Mouse (Mus musculus): ENCODE measurements around the gene Nubp1. TPM values are rescaled to one million over a fixed set of nuclear protein-coding genes. Genes with fewer than 3 reads are reported as not detected.

Gene Nubp1
- polyA plus RNA-seq, 1 experiment, result not detected

DNA sequence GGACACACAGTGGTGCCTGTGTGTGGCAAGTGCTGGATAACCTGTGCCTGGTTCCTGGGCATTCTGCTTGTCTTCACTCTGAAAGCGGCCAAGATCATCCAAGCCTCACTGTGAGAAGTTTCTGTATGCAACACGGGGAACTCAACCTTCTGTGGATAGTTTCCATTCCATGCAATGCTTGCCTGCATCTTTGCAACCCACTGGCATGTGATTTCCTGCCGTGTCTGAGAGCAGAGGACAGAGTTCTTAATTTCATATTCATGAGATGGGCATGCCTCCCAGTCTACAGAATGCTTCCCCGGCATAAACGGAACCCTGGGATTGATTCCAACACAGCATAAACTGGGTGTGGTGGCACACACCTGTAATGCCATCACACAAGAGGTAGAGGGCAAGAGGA lies 26.3 kb downstream of the Nubp1 start:
- TF ChIP-seq CTCF (IDR thresholded peaks at IDR 0.05; ENCODE audit: insufficient read depth, low read depth, low read length), result no peak
- no peak for TF ChIP-seq POLR2A (IDR thresholded peaks at IDR 0.05; ENCODE audit: insufficient read depth, low read depth, low read length)
- WGBS, result 57% methylated on average over 5 of the region's 5 CpGs
- H3K27ac ChIP-seq (ENCODE audit: insufficient read depth, low read depth, low read length), result no peak overlapping the region
- no peaks in the 10 kb centered on the region for H3K4me1 ChIP-seq (ENCODE audit: control insufficient read depth, insufficient read depth, low read length)
- H3K4me3 ChIP-seq (ENCODE audit: insufficient read depth, low read depth, low read length), result no peak overlapping the region

DNA sequence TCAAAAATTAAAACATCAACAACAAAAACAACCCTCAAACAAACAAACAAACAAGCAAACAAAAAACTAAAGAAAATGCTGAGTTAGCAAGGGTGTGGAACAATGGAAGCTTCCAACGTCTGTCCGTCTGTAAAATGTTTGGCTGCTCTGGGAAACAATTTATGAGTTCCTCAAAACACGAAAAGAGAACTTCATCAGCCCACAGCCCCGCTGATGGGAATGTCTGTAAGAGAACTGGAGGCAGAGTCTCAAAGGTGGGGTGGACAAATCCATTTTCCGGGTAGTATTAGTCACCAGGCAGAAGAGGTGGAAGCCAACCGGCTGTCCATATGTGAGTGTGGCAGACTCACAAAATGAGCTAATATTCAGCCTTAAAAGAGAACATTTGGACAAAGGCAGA lies 29.6 kb downstream of the Nubp1 start:
- TF ChIP-seq POLR2A (IDR thresholded peaks at IDR 0.05; ENCODE audit: insufficient read depth, low read depth, low read length), result no peak
- TF ChIP-seq CTCF (IDR thresholded peaks at IDR 0.05; ENCODE audit: insufficient read depth, low read depth, low read length), result no peak
- Histone ChIP-seq H3K4me1 (ENCODE audit: control insufficient read depth, insufficient read depth, low read length) (peaks cover 6% of the 10 kb centered on the region; the same call in 1 of the 2 replicates), H3K27ac (ENCODE audit: insufficient read depth, low read depth, low read length) (no peak overlapping the region), H3K4me3 (ENCODE audit: insufficient read depth, low read depth, low read length) (no peak overlapping the region)
- 86% methylated on average over 6 of the region's 6 CpGs for WGBS

DNA sequence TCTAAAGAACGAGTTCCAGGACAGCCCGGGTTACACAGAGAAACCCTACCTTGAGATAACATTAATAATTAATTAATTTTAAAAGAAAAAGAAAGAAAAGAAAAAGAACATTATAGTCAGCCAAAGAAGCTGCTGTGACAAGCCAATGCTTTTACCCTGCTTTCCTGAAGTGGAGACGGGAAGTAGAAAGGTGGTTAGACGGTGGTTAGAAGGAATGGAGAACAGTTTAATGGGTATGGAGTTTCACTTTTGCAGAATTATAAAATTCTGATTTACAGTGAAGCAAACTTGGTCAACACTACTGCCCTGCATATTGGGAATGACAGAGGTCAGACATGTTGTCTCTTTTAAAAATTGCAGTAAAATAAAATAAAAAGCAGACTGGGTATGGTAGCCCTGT lies 30.0 kb downstream of the Nubp1 start:
- no peak for TF ChIP-seq POLR2A (IDR thresholded peaks at IDR 0.05; ENCODE audit: insufficient read depth, low read depth, low read length)
- no peak for TF ChIP-seq CTCF (IDR thresholded peaks at IDR 0.05; ENCODE audit: insufficient read depth, low read depth, low read length)
- H3K4me3 ChIP-seq (ENCODE audit: insufficient read depth, low read depth, low read length), result no peak overlapping the region
- H3K27ac ChIP-seq (ENCODE audit: insufficient read depth, low read depth, low read length), result no peak overlapping the region
- 93% methylated on average over 4 of the region's 4 CpGs for WGBS
- peaks cover 7% of the 10 kb centered on the region; the same call in 1 of the 2 replicates for H3K4me1 ChIP-seq (ENCODE audit: control insufficient read depth, insufficient read depth, low read length)

DNA sequence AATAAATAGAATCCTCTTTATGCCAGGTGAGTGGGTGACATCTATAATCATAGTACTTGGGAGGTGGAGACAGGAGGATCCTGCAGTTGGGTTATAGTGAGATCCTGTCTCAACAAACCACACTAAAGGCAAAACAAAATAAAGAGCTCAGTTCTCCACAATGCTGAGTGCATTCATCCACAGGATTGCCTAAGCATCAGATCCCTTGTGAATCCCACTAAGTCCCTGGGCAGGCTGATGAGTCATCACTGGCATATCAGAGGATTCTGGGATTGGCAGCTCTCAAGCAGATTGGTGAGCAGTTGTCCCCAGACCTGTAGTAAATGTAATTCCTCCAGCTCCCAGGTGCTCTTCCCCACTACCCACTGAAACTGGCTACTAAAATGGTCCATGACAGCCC lies 32.0 kb downstream of the Nubp1 start:
- Histone ChIP-seq H3K27ac (ENCODE audit: insufficient read depth, low read depth, low read length) (no peak overlapping the region), H3K4me3 (ENCODE audit: insufficient read depth, low read depth, low read length) (no peak overlapping the region), H3K4me1 (ENCODE audit: control insufficient read depth, insufficient read depth, low read length) (peaks cover 12% of the 10 kb centered on the region)
- TF ChIP-seq POLR2A (IDR thresholded peaks at IDR 0.05; ENCODE audit: insufficient read depth, low read depth, low read length), result no peak
- TF ChIP-seq CTCF (IDR thresholded peaks at IDR 0.05; ENCODE audit: insufficient read depth, low read depth, low read length), result no peak

DNA sequence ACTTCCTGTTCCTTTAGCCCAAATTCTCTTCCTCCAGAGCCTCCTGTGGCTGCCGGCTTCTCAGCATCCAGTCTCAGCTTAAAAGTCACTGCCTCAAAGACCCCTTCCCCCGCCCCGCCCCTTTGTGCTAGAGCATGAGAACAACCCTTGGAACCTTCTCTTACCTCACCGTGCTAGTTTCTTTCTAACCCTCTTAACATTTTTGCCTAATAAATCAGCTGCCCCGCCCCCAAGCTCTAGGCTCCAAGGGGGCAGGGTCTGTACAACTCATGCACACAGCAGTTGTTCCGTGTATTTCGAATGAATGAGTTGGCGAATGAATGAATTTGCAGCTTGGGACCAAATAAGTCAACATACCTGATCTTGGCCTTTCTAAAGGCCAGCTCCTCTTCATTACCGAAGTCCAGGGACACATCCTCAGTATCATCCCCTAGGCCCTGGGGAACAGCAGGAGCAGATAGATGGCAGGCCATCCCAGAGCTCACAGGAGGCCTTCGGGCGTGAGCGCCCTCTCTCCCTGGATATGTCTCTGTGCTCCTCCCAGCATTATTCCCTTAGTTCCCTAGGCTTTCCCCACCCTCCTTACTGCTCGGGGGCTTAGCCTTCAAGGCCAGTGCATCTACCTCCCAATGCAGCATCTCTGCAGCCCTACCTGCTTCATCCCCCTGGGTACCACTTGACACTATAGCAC lies 35.0 kb downstream of the Nubp1 start:
- no peak for TF ChIP-seq CTCF (IDR thresholded peaks at IDR 0.05; ENCODE audit: insufficient read depth, low read depth, low read length)
- TF ChIP-seq POLR2A (IDR thresholded peaks at IDR 0.05; ENCODE audit: insufficient read depth, low read depth, low read length), result no peak
- Histone ChIP-seq H3K27ac (ENCODE audit: insufficient read depth, low read depth, low read length) (0 out of 2 replicates have a peak overlapping the region, but pooled peaks have one; percentile 9), H3K4me1 (ENCODE audit: control insufficient read depth, insufficient read depth, low read length) (peaks cover 12% of the 10 kb centered on the region), H3K4me3 (ENCODE audit: insufficient read depth, low read depth, low read length) (peak overlapping the region; percentile 59)
- WGBS, result 8% methylated on average over 13 of the region's 13 CpGs

DNA sequence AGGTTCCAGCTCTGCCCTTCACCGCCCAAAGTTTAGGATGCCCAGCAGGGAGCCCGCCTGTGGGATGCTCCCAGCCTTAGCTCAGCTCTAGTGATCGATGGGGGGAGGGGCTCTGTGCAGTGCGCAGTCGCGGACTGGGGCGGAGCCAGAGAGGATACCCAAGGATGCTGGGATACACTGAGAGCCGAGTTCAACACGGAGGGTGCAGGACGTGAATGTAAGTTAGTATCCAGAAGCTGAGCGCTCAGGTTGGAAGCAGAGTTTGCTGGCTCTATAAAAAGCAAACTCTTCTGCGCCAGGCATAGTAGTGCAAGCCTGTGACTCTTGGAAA lies 35.5 kb downstream of the Nubp1 start, which contains the start of gene Tvp23a:
Gene Tvp23a, minus strand, starts transcription at position 99 of the 331 bp plus-strand sequence.
- TF ChIP-seq POLR2A (IDR thresholded peaks at IDR 0.05; ENCODE audit: insufficient read depth, low read depth, low read length) (peak; percentile 58), CTCF (IDR thresholded peaks at IDR 0.05; ENCODE audit: insufficient read depth, low read depth, low read length) (no peak)
- peak within 1 kb of the TSS; percentile 59 for H3K4me3 ChIP-seq (ENCODE audit: insufficient read depth, low read depth, low read length)
- H3K27ac ChIP-seq (ENCODE audit: insufficient read depth, low read depth, low read length), result peak within 1 kb of the TSS; percentile 32
- H3K4me1 ChIP-seq (ENCODE audit: control insufficient read depth, insufficient read depth, low read length), result peaks cover 12% of the 10 kb centered on the region
- WGBS, result 1% methylated on average over 12 of the region's 12 CpGs

DNA sequence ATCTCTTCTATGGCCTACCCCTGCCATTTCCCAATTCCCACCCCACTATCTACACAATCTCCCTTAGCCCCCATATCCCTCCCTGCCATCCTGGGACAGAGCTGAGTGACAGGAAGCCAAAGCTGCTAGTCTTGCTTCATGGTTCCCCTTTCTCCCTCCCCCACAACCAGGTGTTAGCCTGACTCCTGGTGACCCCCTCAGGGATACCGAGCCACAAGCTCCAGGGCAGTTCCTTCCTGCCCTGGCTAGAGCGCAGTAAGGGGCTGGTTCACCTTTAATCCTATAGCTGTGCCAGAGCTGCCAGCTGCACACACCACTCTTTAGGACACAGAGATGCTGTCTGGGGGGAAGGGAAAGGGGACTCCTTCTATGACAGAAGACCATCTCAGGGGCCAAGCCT lies 36.0 kb downstream of the Nubp1 start:
- Histone ChIP-seq H3K4me1 (ENCODE audit: control insufficient read depth, insufficient read depth, low read length) (peaks cover 16% of the 10 kb centered on the region), H3K4me3 (ENCODE audit: insufficient read depth, low read depth, low read length) (peak overlapping the region; percentile 59), H3K27ac (ENCODE audit: insufficient read depth, low read depth, low read length) (peak overlapping the region; percentile 32)
- TF ChIP-seq POLR2A (IDR thresholded peaks at IDR 0.05; ENCODE audit: insufficient read depth, low read depth, low read length) (no peak), CTCF (IDR thresholded peaks at IDR 0.05; ENCODE audit: insufficient read depth, low read depth, low read length) (no peak)
- WGBS, result 68% methylated on average over 2 of the region's 2 CpGs

DNA sequence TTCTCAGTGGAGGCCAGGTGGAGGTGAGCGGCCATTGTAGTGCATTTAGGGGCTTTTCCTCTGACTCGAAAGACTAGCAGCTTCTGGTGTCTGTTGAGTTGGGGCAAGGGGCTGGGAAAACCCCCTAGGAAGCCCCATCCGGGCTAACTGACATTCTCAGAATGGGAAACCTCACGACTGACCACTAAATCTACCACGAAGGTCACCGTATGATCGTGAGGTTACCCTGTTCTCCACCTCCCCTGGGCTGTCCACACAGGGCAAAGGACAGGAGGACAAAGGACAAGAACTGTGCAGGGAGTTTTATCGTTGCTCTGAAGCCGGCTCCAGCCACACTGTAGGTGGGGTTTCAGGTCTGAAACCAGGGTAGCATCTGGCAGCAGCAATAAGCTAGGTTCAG lies 37.2 kb downstream of the Nubp1 start:
- Histone ChIP-seq H3K4me3 (ENCODE audit: insufficient read depth, low read depth, low read length) (no peak overlapping the region), H3K4me1 (ENCODE audit: control insufficient read depth, insufficient read depth, low read length) (peaks cover 16% of the 10 kb centered on the region), H3K27ac (ENCODE audit: insufficient read depth, low read depth, low read length) (no peak overlapping the region)
- 84% methylated on average over 9 of the region's 9 CpGs for WGBS
- TF ChIP-seq CTCF (IDR thresholded peaks at IDR 0.05; ENCODE audit: insufficient read depth, low read depth, low read length) (no peak), POLR2A (IDR thresholded peaks at IDR 0.05; ENCODE audit: insufficient read depth, low read depth, low read length) (no peak)

DNA sequence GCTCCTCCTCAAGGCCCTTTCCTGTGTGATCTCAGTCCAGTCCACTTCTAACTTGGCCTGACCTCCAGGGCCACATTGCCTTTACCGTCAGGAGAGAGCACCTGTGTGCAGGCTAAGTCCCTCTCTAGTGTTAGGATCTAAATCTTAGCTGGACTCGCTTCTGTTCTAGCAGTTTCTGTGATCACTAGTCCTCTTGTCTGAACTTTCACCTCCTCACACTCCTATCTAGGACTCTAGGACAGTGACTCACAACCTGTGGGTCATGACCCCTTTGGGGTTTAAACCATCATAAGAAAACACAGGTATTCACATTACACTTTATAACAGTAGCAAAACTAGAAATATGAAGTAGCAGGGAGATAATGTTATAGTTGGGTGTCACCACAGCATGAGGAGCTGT lies 40.2 kb downstream of the Nubp1 start:
- WGBS, result 86% methylated on average over 2 of the region's 2 CpGs
- no peak overlapping the region for H3K4me3 ChIP-seq (ENCODE audit: insufficient read depth, low read depth, low read length)
- H3K27ac ChIP-seq (ENCODE audit: insufficient read depth, low read depth, low read length), result no peak overlapping the region
- peaks cover 8% of the 10 kb centered on the region for H3K4me1 ChIP-seq (ENCODE audit: control insufficient read depth, insufficient read depth, low read length)
- TF ChIP-seq POLR2A (IDR thresholded peaks at IDR 0.05; ENCODE audit: insufficient read depth, low read depth, low read length), result no peak
- TF ChIP-seq CTCF (IDR thresholded peaks at IDR 0.05; ENCODE audit: insufficient read depth, low read depth, low read length), result no peak
